Mouse (Mus musculus): ENCODE results near the gene Nup37. TPM values are rescaled to one million over a fixed set of nuclear protein-coding genes. Genes with fewer than 3 reads are reported as not detected.

The Nup37 gene
- polyA plus RNA-seq, 1 experiment = 17.8 TPM

- no peak for DNase-seq (ENCODE audit: low read depth)
- TF ChIP-seq CTCF (IDR thresholded peaks at IDR 0.05; ENCODE audit: borderline replicate concordance, extremely low read depth, insufficient read depth, insufficient read length) = no peak
- no peak for TF ChIP-seq POLR2A (IDR thresholded peaks at IDR 0.05; ENCODE audit: borderline replicate concordance, extremely low read depth, insufficient read depth, insufficient read length, poor library complexity, severe bottlenecking)
Measured at GRCm38 (mm10) chr10:88167438-88168077, 20.8 kb downstream of the Nup37 start.

GRCm38 (mm10) chr10:88200541-88200940, 53.7 kb downstream of the Nup37 start:
- TF ChIP-seq CTCF (IDR thresholded peaks at IDR 0.05; ENCODE audit: borderline replicate concordance, extremely low read depth, insufficient read depth, insufficient read length) = no peak
- no peak for TF ChIP-seq POLR2A (IDR thresholded peaks at IDR 0.05; ENCODE audit: borderline replicate concordance, extremely low read depth, insufficient read depth, insufficient read length, poor library complexity, severe bottlenecking)
- peak; percentile 6 for DNase-seq (ENCODE audit: low read depth)

- no peak for TF ChIP-seq CTCF (IDR thresholded peaks at IDR 0.05; ENCODE audit: borderline replicate concordance, extremely low read depth, insufficient read depth, insufficient read length)
- peak; percentile 66; the same call in 1 of the 2 replicates for TF ChIP-seq POLR2A (IDR thresholded peaks at IDR 0.05; ENCODE audit: borderline replicate concordance, extremely low read depth, insufficient read depth, insufficient read length, poor library complexity, severe bottlenecking)
- DNase-seq (ENCODE audit: low read depth) = peak; percentile 97
Measured at GRCm38 (mm10) chr10:88200951-88201638, 54.3 kb downstream of the Nup37 start, which contains the start of gene Washc3. TSS of gene Washc3 (plus strand) at chr10:88201093.

GRCm38 (mm10) chr10:88201650-88202049, 54.9 kb downstream of the Nup37 start:
- TF ChIP-seq CTCF (IDR thresholded peaks at IDR 0.05; ENCODE audit: borderline replicate concordance, extremely low read depth, insufficient read depth, insufficient read length) (no peak), POLR2A (IDR thresholded peaks at IDR 0.05; ENCODE audit: borderline replicate concordance, extremely low read depth, insufficient read depth, insufficient read length, poor library complexity, severe bottlenecking) (no peak)
- no peak for DNase-seq (ENCODE audit: low read depth)

- DNase-seq (ENCODE audit: low read depth) = no peak
- no peak for TF ChIP-seq CTCF (IDR thresholded peaks at IDR 0.05; ENCODE audit: borderline replicate concordance, extremely low read depth, insufficient read depth, insufficient read length)
- no peak for TF ChIP-seq POLR2A (IDR thresholded peaks at IDR 0.05; ENCODE audit: borderline replicate concordance, extremely low read depth, insufficient read depth, insufficient read length, poor library complexity, severe bottlenecking)
Measured at GRCm38 (mm10) chr10:88202581-88202980, 55.8 kb downstream of the Nup37 start.

GRCm38 (mm10) chr10:88203236-88203635, 56.4 kb downstream of the Nup37 start:
- TF ChIP-seq POLR2A (IDR thresholded peaks at IDR 0.05; ENCODE audit: borderline replicate concordance, extremely low read depth, insufficient read depth, insufficient read length, poor library complexity, severe bottlenecking) = no peak
- DNase-seq (ENCODE audit: low read depth) = no peak

GRCm38 (mm10) chr10:88212644-88213043, 65.9 kb downstream of the Nup37 start:
- TF ChIP-seq CTCF (IDR thresholded peaks at IDR 0.05; ENCODE audit: borderline replicate concordance, extremely low read depth, insufficient read depth, insufficient read length) (no peak), POLR2A (IDR thresholded peaks at IDR 0.05; ENCODE audit: borderline replicate concordance, extremely low read depth, insufficient read depth, insufficient read length, poor library complexity, severe bottlenecking) (no peak)
- DNase-seq (ENCODE audit: low read depth) = no peak

GRCm38 (mm10) chr10:88214800-88215514, 68.2 kb downstream of the Nup37 start:
- no peak for DNase-seq (ENCODE audit: low read depth)
- TF ChIP-seq POLR2A (IDR thresholded peaks at IDR 0.05; ENCODE audit: borderline replicate concordance, extremely low read depth, insufficient read depth, insufficient read length, poor library complexity, severe bottlenecking) (no peak), CTCF (IDR thresholded peaks at IDR 0.05; ENCODE audit: borderline replicate concordance, extremely low read depth, insufficient read depth, insufficient read length) (no peak)

- DNase-seq (ENCODE audit: low read depth) = no peak
- TF ChIP-seq CTCF (IDR thresholded peaks at IDR 0.05; ENCODE audit: borderline replicate concordance, extremely low read depth, insufficient read depth, insufficient read length) (no peak), POLR2A (IDR thresholded peaks at IDR 0.05; ENCODE audit: borderline replicate concordance, extremely low read depth, insufficient read depth, insufficient read length, poor library complexity, severe bottlenecking) (no peak)
Measured at GRCm38 (mm10) chr10:88218161-88218560, 71.4 kb downstream of the Nup37 start.

GRCm38 (mm10) chr10:88221718-88222117, 74.9 kb downstream of the Nup37 start:
- no peak for TF ChIP-seq CTCF (IDR thresholded peaks at IDR 0.05; ENCODE audit: borderline replicate concordance, extremely low read depth, insufficient read depth, insufficient read length)
- TF ChIP-seq POLR2A (IDR thresholded peaks at IDR 0.05; ENCODE audit: borderline replicate concordance, extremely low read depth, insufficient read depth, insufficient read length, poor library complexity, severe bottlenecking) = no peak
- no peak for DNase-seq (ENCODE audit: low read depth)

GRCm38 (mm10) chr10:88225421-88225820, 78.6 kb downstream of the Nup37 start:
- DNase-seq (ENCODE audit: low read depth) = no peak
- TF ChIP-seq CTCF (IDR thresholded peaks at IDR 0.05; ENCODE audit: borderline replicate concordance, extremely low read depth, insufficient read depth, insufficient read length) (no peak), POLR2A (IDR thresholded peaks at IDR 0.05; ENCODE audit: borderline replicate concordance, extremely low read depth, insufficient read depth, insufficient read length, poor library complexity, severe bottlenecking) (no peak)

All from brain, embryonic 14.5 days (tissue).